Mouse (Mus musculus) left cerebral cortex, adult 8-10 months (tissue): ENCODE data around the gene Arid4b. TPM values are rescaled to one million over a fixed set of nuclear protein-coding genes. Genes with fewer than 3 reads are reported as not detected.

ENCODE experiments used
- total RNA-seq, 4 experiments: library from RNA; stranded (reverse); gene quantifications; 2 replicates each; pipeline ENCODE4 v1.2.4; 2022

The Arid4b gene
- total RNA-seq, 4 experiments from 2014 or later, result 45.7 to 48.7 (median 48.0) TPM

Other genes with a start within 250 kb of the Arid4b start
- 10 to 100 TPM; 12.3 to 16.4 (median 15.3) TPM for gene B3galnt2, start 108.8 kb upstream of the Arid4b start, total RNA-seq
- gene Tbce, start 23.6 kb upstream of the Arid4b start, total RNA-seq, result 10 to 100 TPM; 69.9 to 76.0 (median 72.6) TPM
- 10 to 100 TPM; 63.1 to 69.2 (median 67.5) TPM for gene Ggps1, start 256 bp downstream of the Arid4b start, total RNA-seq